Mouse (Mus musculus): Measurements from ENCODE around the gene Brinp3.
A peak's percentile ranks its signal among the peaks of the same experiment; 100 is the strongest.

Brinp3 gene

GRCm38 (mm10) chr1:146799986-146800553 is 305.5 kb downstream of the Brinp3 start:
- DNase-seq, result no peak

GRCm38 (mm10) chr1:146801821-146802220 is 307.3 kb downstream of the Brinp3 start:
- no peak for DNase-seq

- no peak for DNase-seq
Measured at GRCm38 (mm10) chr1:146807765-146808164, 313.2 kb downstream of the Brinp3 start.

- no peak for DNase-seq
Measured at GRCm38 (mm10) chr1:146833888-146834287, 339.3 kb downstream of the Brinp3 start.

GRCm38 (mm10) chr1:146844087-146844486 is 349.5 kb downstream of the Brinp3 start:
- DNase-seq, result peak; percentile 22

- no peak for DNase-seq
Measured at GRCm38 (mm10) chr1:146848892-146849291, 354.3 kb downstream of the Brinp3 start.

- DNase-seq, result no peak
Measured at GRCm38 (mm10) chr1:146850147-146850546, 355.6 kb downstream of the Brinp3 start.

- DNase-seq, result no peak
Measured at GRCm38 (mm10) chr1:146898636-146899035, 404.1 kb downstream of the Brinp3 start.

GRCm38 (mm10) chr1:146901691-146902090 is 407.1 kb downstream of the Brinp3 start:
- no peak for DNase-seq

GRCm38 (mm10) chr1:146939463-146940389 is 445.2 kb downstream of the Brinp3 start:
- no peak for DNase-seq
